Mouse (Mus musculus) hindbrain, embryonic 12.5 days (tissue): ENCODE results near the gene Nr2c2ap. TPM values are rescaled to one million over a fixed set of nuclear protein-coding genes. Genes with fewer than 3 reads are reported as not detected.

ENCODE experiments used
- ATAC-seq: fragments of 200-750 bp; cut with Nextera tagmentation; 2 replicates; pipeline ENCODE4 v1.8.0; 2017; ENCODE audit warnings: moderate TSS enrichment; ENCODE audit not compliant: low FRiP score
- H3K27ac ChIP-seq: fragments of 300-500 bp; sonication (generic); 2 replicates; pipeline ENCODE4 v1.5.1; 2016; ENCODE audit warnings: mild to moderate bottlenecking
- H3K27me3 ChIP-seq: fragments of 300-500 bp; sonication (generic); 2 replicates; pipeline ENCODE4 v1.6.1; 2016; ENCODE audit warnings: mild to moderate bottlenecking
- H3K36me3 ChIP-seq: fragments of 300-500 bp; sonication (generic); 2 replicates; pipeline ENCODE4 v1.6.1; 2016; ENCODE audit warnings: mild to moderate bottlenecking
- H3K4me1 ChIP-seq: fragments of 300-500 bp; sonication (generic); 2 replicates; pipeline ENCODE4 v1.6.1; 2016
- H3K4me2 ChIP-seq: fragments of 300-500 bp; sonication (generic); replicated peaks from 2 replicates; pipeline ENCODE4 v1.6.1; 2016; ENCODE audit warnings: mild to moderate bottlenecking
- H3K4me3 ChIP-seq: fragments of 300-500 bp; sonication (generic); 2 replicates; pipeline ENCODE4 v1.5.1; 2016; ENCODE audit warnings: mild to moderate bottlenecking
- H3K9ac ChIP-seq: fragments of 300-500 bp; sonication (generic); 2 replicates; pipeline ENCODE4 v1.6.1; 2016; ENCODE audit warnings: mild to moderate bottlenecking, moderate library complexity
- H3K9me3 ChIP-seq: fragments of 300-500 bp; sonication (generic); replicated peaks from 2 replicates; pipeline ENCODE4 v1.6.1; 2016; ENCODE audit warnings: mild to moderate bottlenecking
- WGBS: fragments of 180-500 bp; shearing (Covaris S2); methylation state at CpG from one replicate; pipeline ENCODE4 v1.1.7; 2016; 5-methylcytosine and 5-hydroxymethylcytosine counted together
- microRNA-seq: library from miRNA; unstranded; fragments of <30 nt; microRNA quantifications from one replicate; pipeline ENCODE4, GENCODE M21; 2017
- polyA plus RNA-seq: library from polyadenylated mRNA; unstranded; fragments of >200 nt; fragmentation: Nextera tagmentation; extraction: Ambion mirVana; gene quantifications from 2 replicates; pipeline ENCODE4 v1.2.1, GENCODE M21; 2016

Nr2c2ap gene
- polyA plus RNA-seq, 1 experiment from 2014 or later = 27.2 TPM

GRCm38 (mm10) chr8:70173320-70173719 is 42.2 kb downstream of the Nr2c2ap start:
- H3K27me3 ChIP-seq = no peaks in the 10 kb centered on the region
- H3K9me3 ChIP-seq = no peaks in the 10 kb centered on the region
- WGBS = 94% methylated on average over 5 of the region's 5 CpGs
- ATAC-seq = no peak
- H3K9ac ChIP-seq = no peak overlapping the region
- H3K27ac ChIP-seq = no peak overlapping the region
- no peak overlapping the region for H3K4me3 ChIP-seq
- peaks cover 18% of the 10 kb centered on the region for H3K4me1 ChIP-seq
- H3K4me2 ChIP-seq = 0 out of 2 replicates have a peak overlapping the region, but pooled peaks have one; percentile 60
- peaks cover 16% of the 10 kb centered on the region; the same call in 1 of the 2 replicates for H3K36me3 ChIP-seq

GRCm38 (mm10) chr8:70174079-70174478 is 42.9 kb downstream of the Nr2c2ap start:
- H3K9ac ChIP-seq = no peak overlapping the region
- peaks cover 16% of the 10 kb centered on the region; the same call in 1 of the 2 replicates for H3K36me3 ChIP-seq
- no peak overlapping the region for H3K4me2 ChIP-seq
- no peaks in the 10 kb centered on the region for H3K9me3 ChIP-seq
- H3K4me1 ChIP-seq = peaks cover 18% of the 10 kb centered on the region
- H3K27ac ChIP-seq = no peak overlapping the region
- 92% methylated on average over 7 of the region's 7 CpGs for WGBS
- no peak overlapping the region for H3K4me3 ChIP-seq
- no peak for ATAC-seq
- H3K27me3 ChIP-seq = no peaks in the 10 kb centered on the region

GRCm38 (mm10) chr8:70178231-70178630 is 47.1 kb downstream of the Nr2c2ap start:
- no peaks in the 10 kb centered on the region for H3K9me3 ChIP-seq
- H3K9ac ChIP-seq = no peak overlapping the region
- H3K27ac ChIP-seq = no peak overlapping the region
- H3K4me2 ChIP-seq = no peak overlapping the region
- no peak overlapping the region for H3K4me3 ChIP-seq
- no peaks in the 10 kb centered on the region for H3K27me3 ChIP-seq
- H3K36me3 ChIP-seq = peaks cover 42% of the 10 kb centered on the region
- WGBS = 94% methylated on average over 2 of the region's 2 CpGs
- peaks cover 11% of the 10 kb centered on the region for H3K4me1 ChIP-seq
- ATAC-seq = no peak

DNA sequence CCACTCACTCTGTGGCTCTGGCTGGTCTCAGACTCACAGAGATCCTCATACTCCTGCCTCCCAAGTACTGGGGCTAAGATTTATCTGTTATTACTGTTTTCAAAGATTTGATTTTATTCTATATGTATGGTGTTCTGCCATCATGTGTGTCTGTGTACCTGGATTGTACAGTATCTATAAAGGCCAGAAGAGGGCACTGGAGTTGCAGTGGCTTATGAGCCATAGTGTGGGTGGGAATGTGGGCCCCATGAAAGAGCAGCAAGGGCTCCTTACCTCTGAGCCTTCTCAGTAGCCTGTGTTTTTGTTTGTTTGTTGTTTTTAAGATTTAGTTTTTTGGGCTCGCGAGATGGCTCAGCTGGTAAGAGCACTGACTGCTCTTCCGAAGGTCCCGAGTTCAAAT is 47.9 kb downstream of the Nr2c2ap start:
- Histone ChIP-seq H3K4me2 (no peak overlapping the region), H3K27ac (no peak overlapping the region), H3K36me3 (peaks cover 44% of the 10 kb centered on the region), H3K4me3 (no peak overlapping the region), H3K9ac (no peak overlapping the region), H3K4me1 (peaks cover 6% of the 10 kb centered on the region; the same call in 1 of the 2 replicates), H3K27me3 (no peaks in the 10 kb centered on the region), H3K9me3 (no peaks in the 10 kb centered on the region)
- 96% methylated on average over 4 of the region's 4 CpGs for WGBS
- ATAC-seq = no peak

GRCm38 (mm10) chr8:70181212-70181902 is 50.2 kb downstream of the Nr2c2ap start:
- Histone ChIP-seq H3K27ac (no peak overlapping the region), H3K4me2 (no peak overlapping the region), H3K9ac (no peak overlapping the region), H3K27me3 (no peaks in the 10 kb centered on the region), H3K9me3 (no peaks in the 10 kb centered on the region), H3K4me3 (no peak overlapping the region), H3K36me3 (peaks cover 44% of the 10 kb centered on the region), H3K4me1 (0 out of 2 replicates have a peak, but pooled peaks cover 3% of the 10 kb centered on the region)
- WGBS = 82% methylated on average over 16 of the region's 16 CpGs
- no peak for ATAC-seq

- Histone ChIP-seq H3K4me3 (no peak overlapping the region), H3K4me2 (no peak overlapping the region), H3K27ac (no peak overlapping the region), H3K36me3 (peaks cover 38% of the 10 kb centered on the region), H3K9me3 (no peaks in the 10 kb centered on the region), H3K4me1 (0 out of 2 replicates have a peak, but pooled peaks cover 3% of the 10 kb centered on the region), H3K27me3 (no peaks in the 10 kb centered on the region), H3K9ac (no peak overlapping the region)
- no peak for ATAC-seq
- 51% methylated on average over 2 of the region's 2 CpGs for WGBS
Observed at GRCm38 (mm10) chr8:70181903-70182252, 50.7 kb downstream of the Nr2c2ap start.

- no peaks in the 10 kb centered on the region for H3K27me3 ChIP-seq
- H3K4me2 ChIP-seq = no peak overlapping the region
- 0 out of 2 replicates have a peak, but pooled peaks cover 3% of the 10 kb centered on the region for H3K4me1 ChIP-seq
- no peaks in the 10 kb centered on the region for H3K9me3 ChIP-seq
- ATAC-seq = no peak
- H3K27ac ChIP-seq = no peak overlapping the region
- 85% methylated on average over 4 of the region's 4 CpGs for WGBS
- peaks cover 28% of the 10 kb centered on the region for H3K36me3 ChIP-seq
- no peak overlapping the region for H3K4me3 ChIP-seq
- H3K9ac ChIP-seq = no peak overlapping the region
Observed at GRCm38 (mm10) chr8:70183194-70183593, 52.1 kb downstream of the Nr2c2ap start.

Small RNAs within 50 kb of the gene (microRNA-seq; reads per million reads assigned to microRNA genes)
- gene Mir7066 = 1.1 reads per million

Other genes starting within 250 kb of the Nr2c2ap start
- gene Cilp2, start 243.6 kb upstream of the Nr2c2ap start, polyA plus RNA-seq = 1.2 and 1.5 TPM in 2 replicates
- 4.1 and 4.7 TPM in 2 replicates for gene Tssk6, start 229.1 kb upstream of the Nr2c2ap start, polyA plus RNA-seq
- gene Ndufa13, start 228.8 kb upstream of the Nr2c2ap start, polyA plus RNA-seq = 160 and 167 TPM in 2 replicates
- gene Yjefn3, start 228.6 kb upstream of the Nr2c2ap start, polyA plus RNA-seq = 10.1 and 12.4 TPM in 2 replicates
- gene Gatad2a, start 134.9 kb upstream of the Nr2c2ap start, polyA plus RNA-seq = 53.1 and 54.8 TPM in 2 replicates
- gene Mau2, start 88.6 kb upstream of the Nr2c2ap start, polyA plus RNA-seq = 73.5 and 76.0 TPM in 2 replicates
- gene Sugp1, start 88.5 kb upstream of the Nr2c2ap start, polyA plus RNA-seq = 53.7 and 56.0 TPM in 2 replicates
- 1.0 and 2.2 TPM in 2 replicates for gene Tm6sf2, start 58.4 kb upstream of the Nr2c2ap start, polyA plus RNA-seq
- gene Hapln4, start 47.9 kb upstream of the Nr2c2ap start, polyA plus RNA-seq = 0.34 and 0.81 TPM in 2 replicates
- 92.0 and 107 TPM in 2 replicates for gene Ncan, start 10.5 kb upstream of the Nr2c2ap start, polyA plus RNA-seq
- 17.0 and 21.0 TPM in 2 replicates for gene Rfxank, start 7.8 kb downstream of the Nr2c2ap start, polyA plus RNA-seq
- 38.2 and 42.1 TPM in 2 replicates for gene Borcs8, start 8.2 kb downstream of the Nr2c2ap start, polyA plus RNA-seq
- 0.32 and 0.70 TPM in 2 replicates for gene Mef2b, start 8.4 kb downstream of the Nr2c2ap start, polyA plus RNA-seq
- gene Tmem161a, start 41.0 kb downstream of the Nr2c2ap start, polyA plus RNA-seq = 43.9 and 47.9 TPM in 2 replicates
- gene Slc25a42, start 81.0 kb downstream of the Nr2c2ap start, polyA plus RNA-seq = 4.3 and 5.3 TPM in 2 replicates
- 72.0 and 75.8 TPM in 2 replicates for gene Sugp2, start 102.9 kb downstream of the Nr2c2ap start, polyA plus RNA-seq
- 48.4 and 49.2 TPM in 2 replicates for gene Armc6, start 103.1 kb downstream of the Nr2c2ap start, polyA plus RNA-seq
- gene Homer3, start 151.5 kb downstream of the Nr2c2ap start, polyA plus RNA-seq = 80.7 and 81.1 TPM in 2 replicates
- 49.9 and 50.8 TPM in 2 replicates for gene Ddx49, start 171.2 kb downstream of the Nr2c2ap start, polyA plus RNA-seq
- 216 and 260 TPM in 2 replicates for gene Cope, start 171.2 kb downstream of the Nr2c2ap start, polyA plus RNA-seq
- 16.3 and 17.8 TPM in 2 replicates for gene Cers1, start 184.4 kb downstream of the Nr2c2ap start, polyA plus RNA-seq
- 2.2 and 4.4 TPM in 2 replicates for gene Gdf1, start 198.5 kb downstream of the Nr2c2ap start, polyA plus RNA-seq
- gene Upf1, start 221.9 kb downstream of the Nr2c2ap start, polyA plus RNA-seq = 34.2 and 34.3 TPM in 2 replicates
- 1.2 and 3.0 TPM in 2 replicates for gene Comp, start 242.2 kb downstream of the Nr2c2ap start, polyA plus RNA-seq